Mouse (Mus musculus) limb, embryonic 12.5 days (tissue): Measurements from ENCODE around the gene As3mt. TPM values are rescaled to one million over a fixed set of nuclear protein-coding genes. Genes with fewer than 3 reads are reported as not detected.
"Not testable (repeated sequence)": the region's sequence is repeated elsewhere in the genome, so short reads cannot be mapped to it uniquely, and the experiment has no call there.

Experiments used
- ATAC-seq: fragments of 200-750 bp; cut with Nextera tagmentation; 2 replicates; pipeline ENCODE4 v1.8.0; 2017; ENCODE audit warnings: low read depth, moderate TSS enrichment; ENCODE audit not compliant: insufficient number of reproducible peaks, insufficient read depth, low FRiP score, low TSS enrichment
- H3K27ac ChIP-seq: fragments of 300-500 bp; sonication (generic); 2 replicates; pipeline ENCODE4 v1.5.1; 2016; ENCODE audit warnings: mild to moderate bottlenecking, moderate library complexity
- H3K27me3 ChIP-seq: fragments of 300-500 bp; sonication (generic); 2 replicates; pipeline ENCODE4 v1.6.1; 2016; ENCODE audit warnings: mild to moderate bottlenecking, moderate library complexity
- H3K36me3 ChIP-seq: fragments of 300-500 bp; sonication (generic); 2 replicates; pipeline ENCODE4 v1.6.1; 2016; ENCODE audit warnings: mild to moderate bottlenecking, moderate library complexity
- H3K4me1 ChIP-seq: fragments of 300-500 bp; sonication (generic); replicated peaks from 2 replicates; pipeline ENCODE4 v1.6.1; 2016
- H3K4me2 ChIP-seq: fragments of 300-500 bp; sonication (generic); 2 replicates; pipeline ENCODE4 v1.6.1; 2016; ENCODE audit warnings: mild to moderate bottlenecking, moderate library complexity
- H3K4me3 ChIP-seq: fragments of 300-500 bp; sonication (generic); replicated peaks from 2 replicates; pipeline ENCODE4 v1.5.1; 2016; ENCODE audit warnings: mild to moderate bottlenecking
- H3K9ac ChIP-seq: fragments of 300-500 bp; sonication (generic); replicated peaks from 2 replicates; pipeline ENCODE4 v1.6.1; 2016; ENCODE audit warnings: mild to moderate bottlenecking, moderate library complexity
- H3K9me3 ChIP-seq: fragments of 300-500 bp; sonication (generic); 2 replicates; pipeline ENCODE4 v1.6.1; 2016; ENCODE audit warnings: mild to moderate bottlenecking, moderate library complexity
- WGBS: fragments of 180-500 bp; shearing (Covaris S2); methylation state at CpG from one replicate; pipeline ENCODE4 v1.1.7; 2016; 5-methylcytosine and 5-hydroxymethylcytosine counted together
- polyA plus RNA-seq: library from polyadenylated mRNA; unstranded; fragments of >200 nt; fragmentation: Nextera tagmentation; extraction: Ambion mirVana; gene quantifications from 2 replicates; pipeline ENCODE4 v1.2.1, GENCODE M21; 2016

The As3mt gene
- polyA plus RNA-seq, 1 experiment from 2014 or later: 34.6 TPM

GRCm38 (mm10) chr19:46727945-46728540 lies 20.8 kb downstream of the As3mt start:
- no peak overlapping the region for H3K4me3 ChIP-seq
- no peak for ATAC-seq
- H3K27ac ChIP-seq: no peak overlapping the region
- no peak overlapping the region for H3K4me2 ChIP-seq
- H3K27me3 ChIP-seq: no peaks in the 10 kb centered on the region
- H3K9ac ChIP-seq: no peak overlapping the region
- H3K36me3 ChIP-seq: peaks cover 35% of the 10 kb centered on the region
- no peaks in the 10 kb centered on the region for H3K9me3 ChIP-seq
- no peaks in the 10 kb centered on the region for H3K4me1 ChIP-seq
- WGBS: 56% methylated on average over 11 of the region's 11 CpGs

- Histone ChIP-seq H3K9ac (no peak overlapping the region), H3K9me3 (no peaks in the 10 kb centered on the region)
- 76% methylated on average over 3 of the region's 3 CpGs for WGBS
Observed at GRCm38 (mm10) chr19:46728909-46729308, 21.7 kb downstream of the As3mt start.

GRCm38 (mm10) chr19:46731351-46731750 lies 24.1 kb downstream of the As3mt start:
- WGBS: 93% methylated on average over 10 of the region's 10 CpGs
- no peak overlapping the region for H3K4me3 ChIP-seq
- ATAC-seq: no peak
- H3K27ac ChIP-seq: no peak overlapping the region
- no peaks in the 10 kb centered on the region for H3K27me3 ChIP-seq
- H3K4me2 ChIP-seq: no peak overlapping the region
- no peak overlapping the region for H3K9ac ChIP-seq
- H3K9me3 ChIP-seq: no peaks in the 10 kb centered on the region
- H3K36me3 ChIP-seq: peaks cover 18% of the 10 kb centered on the region
- H3K4me1 ChIP-seq: no peaks in the 10 kb centered on the region

More at GRCm38 (mm10) chr19:46728909-46729308, 21.7 kb downstream of the As3mt start:
- Histone ChIP-seq H3K4me3 (no peak overlapping the region), H3K27ac (no peak overlapping the region), H3K4me1 (no peaks in the 10 kb centered on the region), H3K36me3 (peaks cover 37% of the 10 kb centered on the region), H3K27me3 (no peaks in the 10 kb centered on the region), H3K4me2 (no peak overlapping the region)
- no peak for ATAC-seq

DNA sequence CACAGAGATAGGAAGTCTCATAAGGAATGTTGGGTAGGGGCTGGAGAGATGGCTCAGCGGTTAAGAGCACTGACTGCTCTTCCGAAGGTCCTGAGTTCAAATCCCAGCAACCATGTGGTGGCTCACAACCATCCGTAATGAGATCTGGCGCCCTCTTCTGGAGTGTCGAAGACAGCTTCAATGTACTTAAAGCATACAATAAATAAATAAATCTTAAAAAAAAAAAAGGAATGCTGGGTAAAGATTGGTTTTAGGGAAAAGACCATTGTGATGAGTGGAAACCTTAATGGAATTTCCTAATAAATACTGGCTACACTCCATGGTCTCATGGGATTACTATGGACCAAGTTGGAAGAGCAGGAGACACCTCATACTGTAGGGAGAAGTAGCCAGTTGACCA lies 25.4 kb downstream of the As3mt start:
- not testable (repeated sequence) for ATAC-seq, H3K27ac ChIP-seq, H3K27me3 ChIP-seq, H3K4me2 ChIP-seq, H3K9ac ChIP-seq, H3K4me1 ChIP-seq, H3K9me3 ChIP-seq, H3K4me3 ChIP-seq
- peaks cover 18% of the 10 kb centered on the region; the same call in 1 of the 2 replicates for H3K36me3 ChIP-seq
- WGBS: 93% methylated on average over 5 of the region's 5 CpGs

GRCm38 (mm10) chr19:46733626-46734025 lies 26.4 kb downstream of the As3mt start:
- Histone ChIP-seq H3K27me3 (no peaks in the 10 kb centered on the region), H3K9ac (no peak overlapping the region), H3K27ac (no peak overlapping the region), H3K4me2 (no peak overlapping the region), H3K4me1 (no peaks in the 10 kb centered on the region), H3K36me3 (peaks cover 20% of the 10 kb centered on the region; the same call in 1 of the 2 replicates), H3K4me3 (no peak overlapping the region), H3K9me3 (no peaks in the 10 kb centered on the region)
- no peak for ATAC-seq
- 88% methylated on average over 7 of the region's 7 CpGs for WGBS

DNA sequence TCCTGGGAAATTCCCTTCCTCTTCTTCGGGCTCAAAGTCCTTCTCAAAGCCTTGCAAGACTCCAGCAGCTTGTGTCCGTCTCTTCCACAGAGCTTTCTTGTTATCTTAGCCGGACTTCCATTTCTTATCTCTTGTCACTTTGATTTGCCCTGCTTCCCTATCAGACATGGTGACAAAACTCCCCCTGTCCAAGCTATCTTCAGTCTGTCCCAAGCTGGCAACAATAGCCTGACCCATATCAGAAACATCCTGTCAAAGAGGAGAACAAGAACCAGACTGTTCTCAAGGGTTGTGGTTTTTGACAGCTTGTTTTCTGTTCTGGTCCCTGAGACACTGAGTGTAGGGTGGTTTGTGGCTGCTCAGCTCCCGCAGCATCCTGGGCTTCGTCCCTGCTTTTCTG lies 28.0 kb downstream of the As3mt start:
- Histone ChIP-seq H3K36me3 (peaks cover 22% of the 10 kb centered on the region; the same call in 1 of the 2 replicates), H3K9ac (no peak overlapping the region), H3K27ac (no peak overlapping the region), H3K4me1 (no peaks in the 10 kb centered on the region), H3K4me2 (no peak overlapping the region), H3K27me3 (no peaks in the 10 kb centered on the region), H3K4me3 (no peak overlapping the region), H3K9me3 (no peaks in the 10 kb centered on the region)
- no peak for ATAC-seq
- WGBS: 75% methylated on average over 5 of the region's 5 CpGs

DNA sequence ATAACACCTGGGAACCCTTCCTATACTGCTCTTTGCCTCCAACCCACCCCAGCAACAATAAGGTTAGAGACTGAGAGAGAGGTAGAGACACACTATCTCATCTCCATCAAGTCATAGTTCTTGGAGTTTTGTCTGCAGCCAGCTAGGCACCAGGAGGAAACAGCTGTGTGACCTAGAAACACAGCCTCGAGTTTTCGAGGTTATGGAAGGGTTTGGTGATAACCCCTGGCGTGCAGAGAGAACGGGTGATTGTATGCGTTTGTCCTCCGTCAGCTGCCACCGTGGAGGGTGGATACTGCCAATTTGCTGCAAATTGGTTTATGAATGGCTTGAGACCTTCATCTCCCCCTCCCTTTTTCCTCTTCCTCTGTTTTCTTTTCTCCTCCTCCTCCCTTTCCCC lies 29.8 kb downstream of the As3mt start:
- H3K9me3 ChIP-seq: no peaks in the 10 kb centered on the region
- H3K4me1 ChIP-seq: no peaks in the 10 kb centered on the region
- ATAC-seq: no peak
- H3K27me3 ChIP-seq: no peaks in the 10 kb centered on the region
- peaks cover 16% of the 10 kb centered on the region; the same call in 1 of the 2 replicates for H3K36me3 ChIP-seq
- no peak overlapping the region for H3K9ac ChIP-seq
- no peak overlapping the region for H3K27ac ChIP-seq
- no peak overlapping the region for H3K4me3 ChIP-seq
- WGBS: 81% methylated on average over 7 of the region's 7 CpGs
- H3K4me2 ChIP-seq: no peak overlapping the region

DNA sequence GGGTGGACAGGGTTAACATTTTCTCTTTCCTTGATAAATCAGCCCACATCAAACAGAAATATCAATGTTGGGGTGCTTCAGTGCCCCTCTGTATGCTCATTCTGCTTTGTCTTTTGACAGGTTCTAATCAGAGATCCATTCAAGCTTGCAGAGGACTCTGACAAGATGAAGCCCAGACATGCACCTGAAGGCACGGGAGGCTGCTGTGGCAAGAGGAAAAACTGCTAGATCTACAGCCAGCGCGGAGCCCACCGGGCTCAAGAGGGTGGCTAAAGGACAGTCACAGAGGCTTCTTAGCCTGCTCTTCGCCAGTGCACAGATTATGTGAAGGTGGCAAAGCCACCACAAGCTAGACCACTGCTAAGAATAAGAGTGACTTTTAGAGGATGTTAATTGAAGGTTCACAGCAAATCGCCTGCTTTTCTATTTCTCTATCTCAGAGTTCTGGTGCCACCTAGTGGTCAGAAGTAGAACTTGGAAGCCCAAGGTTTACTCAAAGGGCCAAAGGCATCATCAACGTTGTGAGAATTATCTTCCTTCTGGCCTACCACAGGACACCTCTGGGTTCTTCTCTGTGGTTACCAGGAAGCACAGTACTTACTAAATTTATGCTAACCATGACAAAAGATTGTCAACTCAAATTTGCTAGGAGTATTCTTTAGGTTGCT lies 33.2 kb downstream of the As3mt start:
- WGBS: 55% methylated on average over 7 of the region's 7 CpGs
- H3K9ac ChIP-seq: no peak overlapping the region
- no peak for ATAC-seq
- no peak overlapping the region for H3K27ac ChIP-seq
- no peak overlapping the region for H3K4me3 ChIP-seq
- no peaks in the 10 kb centered on the region for H3K27me3 ChIP-seq
- H3K4me1 ChIP-seq: no peaks in the 10 kb centered on the region
- no peaks in the 10 kb centered on the region for H3K9me3 ChIP-seq
- peaks cover 7% of the 10 kb centered on the region; the same call in 1 of the 2 replicates for H3K36me3 ChIP-seq
- no peak overlapping the region for H3K4me2 ChIP-seq

- H3K27me3 ChIP-seq: no peaks in the 10 kb centered on the region
- H3K27ac ChIP-seq: no peak overlapping the region
- H3K9ac ChIP-seq: no peak overlapping the region
- WGBS: 37% methylated on average over 6 of the region's 6 CpGs
- H3K9me3 ChIP-seq: no peaks in the 10 kb centered on the region
- H3K4me3 ChIP-seq: no peak overlapping the region
- H3K4me2 ChIP-seq: no peak overlapping the region
- ATAC-seq: no peak
- H3K4me1 ChIP-seq: no peaks in the 10 kb centered on the region
- H3K36me3 ChIP-seq: peaks cover 7% of the 10 kb centered on the region; the same call in 1 of the 2 replicates
Observed at GRCm38 (mm10) chr19:46741574-46741973, 34.3 kb downstream of the As3mt start.

DNA sequence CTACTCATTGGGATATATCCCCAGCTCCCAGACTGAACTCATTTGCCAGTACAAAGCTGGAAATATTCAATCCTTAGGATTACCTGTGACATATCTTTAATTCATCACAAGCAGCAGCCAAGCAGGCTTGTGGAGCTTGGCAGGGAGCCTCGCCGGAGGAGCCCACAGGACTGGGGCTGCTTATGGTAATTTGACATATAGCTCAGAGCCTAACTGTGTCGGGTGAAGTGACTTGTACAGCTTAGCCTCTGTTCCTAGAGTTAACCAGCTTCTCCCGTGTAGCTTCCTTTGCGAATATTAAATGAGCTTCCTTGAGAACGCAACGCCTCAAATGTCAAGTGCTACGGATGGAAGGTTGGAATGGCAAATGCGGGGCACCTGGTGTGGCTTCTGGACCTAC lies 37.4 kb downstream of the As3mt start:
- no peak for ATAC-seq
- Histone ChIP-seq H3K27ac (no peak overlapping the region), H3K4me1 (no peaks in the 10 kb centered on the region), H3K36me3 (no peaks in the 10 kb centered on the region; the same call in 1 of the 2 replicates), H3K4me3 (no peak overlapping the region), H3K4me2 (no peak overlapping the region), H3K9ac (no peak overlapping the region), H3K27me3 (no peaks in the 10 kb centered on the region), H3K9me3 (no peaks in the 10 kb centered on the region)
- WGBS: 76% methylated on average over 9 of the region's 9 CpGs

GRCm38 (mm10) chr19:46747799-46748198 lies 40.5 kb downstream of the As3mt start:
- H3K9me3 ChIP-seq: no peaks in the 10 kb centered on the region
- H3K36me3 ChIP-seq: no peaks in the 10 kb centered on the region
- no peak overlapping the region for H3K9ac ChIP-seq
- no peak overlapping the region for H3K4me2 ChIP-seq
- H3K4me3 ChIP-seq: no peak overlapping the region
- no peak for ATAC-seq
- H3K27me3 ChIP-seq: no peaks in the 10 kb centered on the region
- no peak overlapping the region for H3K27ac ChIP-seq
- 94% methylated on average over 3 of the region's 3 CpGs for WGBS
- no peaks in the 10 kb centered on the region for H3K4me1 ChIP-seq

- Histone ChIP-seq H3K9me3 (no peaks in the 10 kb centered on the region), H3K27me3 (peaks cover 3% of the 10 kb centered on the region; the same call in 1 of the 2 replicates), H3K4me3 (no peak overlapping the region), H3K4me1 (no peaks in the 10 kb centered on the region), H3K9ac (no peak overlapping the region), H3K27ac (no peak overlapping the region), H3K36me3 (no peaks in the 10 kb centered on the region), H3K4me2 (no peak overlapping the region)
- ATAC-seq: no peak
- WGBS: 85% methylated on average over 5 of the region's 5 CpGs
Observed at GRCm38 (mm10) chr19:46752235-46752634, 45.0 kb downstream of the As3mt start.
